Mouse (Mus musculus) intestine, embryonic 16.5 days (tissue): Measurements from ENCODE around the gene Slc38a2. TPM values are rescaled to one million over a fixed set of nuclear protein-coding genes. Genes with fewer than 3 reads are reported as not detected.

Source experiments
- ATAC-seq: fragments of 200-750 bp; cut with Nextera tagmentation; 2 replicates; pipeline ENCODE4 v1.8.0; 2017; ENCODE audit warnings: moderate TSS enrichment, moderate library complexity
- H3K27ac ChIP-seq: fragments of 300-500 bp; sonication (generic); 2 replicates; pipeline ENCODE4 v1.5.1; 2014; ENCODE audit warnings: mild to moderate bottlenecking, low read length
- H3K27me3 ChIP-seq: fragments of 300-500 bp; sonication (generic); replicated peaks from 2 replicates; pipeline ENCODE4 v1.6.1; 2014; ENCODE audit warnings: low read length, control low read depth, mixed read lengths; ENCODE audit not compliant: control insufficient read depth, insufficient read depth
- H3K36me3 ChIP-seq: fragments of 300-500 bp; sonication (generic); 2 replicates; pipeline ENCODE4 v1.6.1; 2014; ENCODE audit warnings: low read length, control low read depth; ENCODE audit not compliant: control insufficient read depth, insufficient read depth
- H3K4me1 ChIP-seq: fragments of 300-500 bp; sonication (generic); 2 replicates; pipeline ENCODE4 v1.6.1; 2014; ENCODE audit warnings: low read length, control low read depth, mixed read lengths; ENCODE audit not compliant: control insufficient read depth, insufficient read depth
- H3K4me2 ChIP-seq: fragments of 300-500 bp; sonication (generic); 2 replicates; pipeline ENCODE4 v1.6.1; 2014; ENCODE audit warnings: low read depth, low read length, control low read depth
- H3K4me3 ChIP-seq: fragments of 300-500 bp; sonication (generic); 2 replicates; pipeline ENCODE4 v1.5.1; 2014; ENCODE audit warnings: mild to moderate bottlenecking, low read length
- H3K9ac ChIP-seq: fragments of 300-500 bp; sonication (generic); 2 replicates; pipeline ENCODE4 v1.6.1; 2014; ENCODE audit warnings: low read depth, low read length
- H3K9me3 ChIP-seq: fragments of 300-500 bp; sonication (generic); 2 replicates; pipeline ENCODE4 v1.6.1; 2016; ENCODE audit warnings: low read length, control low read depth; ENCODE audit not compliant: control insufficient read depth
- WGBS: fragments of 180-500 bp; shearing (Covaris S2); extraction: QIAGEN DNeasy Blood & Tissue Kit; methylation state at CpG from one replicate; pipeline ENCODE4 v1.1.7; 2014; 5-methylcytosine and 5-hydroxymethylcytosine counted together
- polyA plus RNA-seq: library from polyadenylated mRNA; unstranded; fragments of >200 nt; fragmentation: Nextera tagmentation; extraction: Ambion mirVana; gene quantifications from 2 replicates; pipeline ENCODE4 v1.2.1, GENCODE M21; 2015

Gene Slc38a2
- polyA plus RNA-seq = 74.2 and 78.7 TPM in 2 replicates

DNA sequence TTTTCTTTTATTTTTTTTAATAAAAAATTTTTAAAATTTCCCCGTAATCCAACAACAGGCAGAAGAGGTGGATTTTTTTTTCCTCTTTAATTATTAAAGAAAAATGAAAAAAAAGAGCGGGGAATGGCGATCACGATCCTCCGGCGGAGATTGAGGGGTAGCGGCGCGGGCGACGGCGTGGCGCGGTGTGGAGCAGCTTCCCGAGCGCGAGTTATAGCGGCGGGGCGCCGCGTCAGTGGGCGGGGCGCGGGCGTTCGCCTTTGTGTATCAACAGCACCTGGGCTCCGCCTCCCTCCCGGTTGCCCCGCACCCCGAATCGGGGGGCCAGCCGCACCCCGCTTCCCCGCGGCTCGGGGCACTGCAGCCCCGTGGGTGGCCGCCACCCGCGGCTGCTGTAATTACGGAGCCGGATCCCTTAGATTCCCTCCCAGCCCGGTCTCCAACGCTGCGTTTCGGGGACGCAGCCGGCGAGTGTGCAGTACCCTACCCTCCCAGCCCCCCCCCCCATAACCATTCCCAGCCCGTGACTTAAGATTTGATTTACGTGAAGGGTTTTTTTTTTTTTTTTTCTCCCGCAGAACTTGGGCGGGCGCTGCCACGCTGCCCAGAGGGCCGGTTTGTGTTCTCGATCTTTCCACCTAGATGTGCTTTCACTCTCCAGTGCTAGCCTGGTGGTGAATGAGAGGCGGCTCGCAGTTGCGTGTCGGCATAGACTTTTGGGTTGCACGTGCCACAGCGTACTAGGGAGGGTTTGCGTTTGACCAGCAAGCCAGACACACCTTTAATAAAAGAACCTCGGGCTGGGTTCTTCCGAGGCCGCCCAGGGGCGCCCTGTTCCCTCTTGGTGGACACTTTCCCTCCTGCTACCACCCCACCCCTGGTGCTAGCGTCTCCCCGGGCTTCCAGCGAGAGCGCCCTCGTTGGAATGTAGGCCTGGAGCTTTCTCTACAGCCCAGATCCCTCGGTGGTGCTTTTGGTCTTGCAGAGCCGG, at the start of gene Slc38a2:
Gene Slc38a2 (minus strand): TSS at position 210 of the 991 bp plus-strand sequence.
- Histone ChIP-seq H3K4me1 (peaks cover 32% of the 10 kb centered on the region), H3K36me3 (peaks cover 9% of the 10 kb centered on the region; the same call in 1 of the 2 replicates), H3K4me3 (peak within 1 kb of the TSS; percentile 91), H3K9me3 (no peaks in the 10 kb centered on the region), H3K9ac (peak within 1 kb of the TSS; percentile 98), H3K27me3 (no peaks in the 10 kb centered on the region), H3K27ac (peak within 1 kb of the TSS; percentile 99), H3K4me2 (peak within 1 kb of the TSS; percentile 81)
- under 1% methylated on average over 75 of the region's 76 CpGs for WGBS
- ATAC-seq = peak; percentile 86

DNA sequence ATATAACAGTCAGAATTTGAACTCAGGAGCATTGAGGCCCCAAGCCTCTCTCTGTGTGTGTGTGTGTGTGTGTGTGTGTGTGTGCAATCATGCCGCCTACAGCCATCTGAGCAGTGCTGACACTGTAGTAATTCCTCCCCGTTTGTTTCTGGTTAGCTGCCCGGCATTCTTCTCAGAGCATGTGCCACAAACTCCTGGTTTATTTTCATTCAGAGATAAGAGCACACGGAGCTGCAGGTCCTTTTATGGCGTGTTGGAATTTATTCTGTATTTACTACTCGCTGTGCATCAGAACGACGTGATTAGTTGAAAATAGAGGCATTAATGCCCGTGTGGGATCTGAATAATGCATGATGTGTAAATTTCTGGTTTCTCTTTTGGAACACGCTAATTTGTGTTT, 49.6 kb upstream of the Slc38a2 start:
- 58% methylated on average over 10 of the region's 10 CpGs for WGBS
- no peaks in the 10 kb centered on the region for H3K27me3 ChIP-seq
- H3K4me2 ChIP-seq = peak overlapping the region; percentile 38
- H3K27ac ChIP-seq = peak overlapping the region; percentile 82
- H3K4me3 ChIP-seq = 0 out of 2 replicates have a peak overlapping the region, but pooled peaks have one; percentile 15
- no peaks in the 10 kb centered on the region for H3K36me3 ChIP-seq
- peaks cover 6% of the 10 kb centered on the region for H3K4me1 ChIP-seq
- H3K9me3 ChIP-seq = no peaks in the 10 kb centered on the region
- H3K9ac ChIP-seq = no peak overlapping the region
- ATAC-seq = peak; percentile 34

DNA sequence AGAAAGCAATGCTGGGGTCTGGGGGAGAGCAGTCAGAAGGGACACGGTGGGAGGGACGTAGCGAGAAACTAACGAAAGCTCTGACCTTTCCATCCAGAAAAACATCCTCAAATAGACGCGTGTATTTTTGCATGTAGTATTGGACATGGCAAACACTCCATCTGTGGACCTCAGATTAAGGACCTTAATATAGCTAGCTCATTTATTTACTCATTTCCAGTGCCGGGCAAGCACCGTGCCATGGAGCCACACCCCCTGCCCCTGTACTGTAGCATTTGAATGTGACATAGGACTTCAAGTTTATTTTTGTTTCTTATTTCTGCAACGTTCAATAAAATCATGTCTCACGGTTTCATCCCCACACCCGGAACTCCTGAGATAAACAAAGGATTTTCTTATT, 48.0 kb upstream of the Slc38a2 start:
- H3K4me3 ChIP-seq = no peak overlapping the region
- peaks cover 20% of the 10 kb centered on the region for H3K4me1 ChIP-seq
- H3K36me3 ChIP-seq = no peaks in the 10 kb centered on the region
- H3K27me3 ChIP-seq = no peaks in the 10 kb centered on the region
- WGBS = 86% methylated on average over 11 of the region's 11 CpGs
- H3K9ac ChIP-seq = no peak overlapping the region
- H3K4me2 ChIP-seq = no peak overlapping the region
- H3K27ac ChIP-seq = no peak overlapping the region
- H3K9me3 ChIP-seq = no peaks in the 10 kb centered on the region
- no peak for ATAC-seq

DNA sequence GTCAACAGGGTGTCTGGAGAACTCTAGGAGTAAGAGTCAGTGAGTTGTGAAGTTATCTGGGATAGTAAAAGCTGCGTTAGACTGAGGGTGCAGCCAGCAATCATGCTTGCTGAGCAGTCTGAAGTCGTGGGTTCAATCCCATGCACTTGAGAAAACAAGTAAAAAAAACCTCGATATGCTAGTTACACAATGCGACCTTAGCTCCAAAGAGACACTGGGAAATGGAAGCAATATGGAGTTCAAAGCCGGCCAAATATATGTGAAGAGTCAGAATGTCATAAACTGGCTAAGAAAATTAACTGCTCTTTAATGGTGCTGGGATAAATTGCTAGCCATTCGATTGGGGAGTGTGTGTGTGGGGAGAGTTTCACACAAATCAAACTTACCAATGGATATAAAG, 47.5 kb upstream of the Slc38a2 start:
- no peak overlapping the region for H3K27ac ChIP-seq

DNA sequence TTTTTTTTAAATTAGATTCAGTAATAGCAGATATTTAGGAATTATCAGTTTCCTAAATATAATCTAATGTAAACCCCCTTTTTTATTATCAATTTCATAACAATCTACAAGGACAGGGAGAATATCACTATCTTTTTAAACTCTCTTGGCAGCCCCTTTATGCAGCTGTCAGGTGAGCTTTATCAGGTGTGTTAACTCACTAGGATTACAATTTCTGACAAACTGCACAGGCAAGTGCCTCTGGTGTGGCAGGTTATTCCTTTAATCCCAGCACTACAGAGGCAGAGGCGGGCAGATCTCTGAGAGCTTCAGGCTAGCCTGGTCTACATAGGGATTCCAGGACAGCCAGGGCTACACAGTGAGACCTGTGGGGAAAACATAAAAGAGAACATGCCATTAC, 45.8 kb upstream of the Slc38a2 start:
- ATAC-seq = no peak
- H3K36me3 ChIP-seq = no peaks in the 10 kb centered on the region
- H3K4me3 ChIP-seq = no peak overlapping the region
- 92% methylated on average over 1 of the region's 1 CpGs for WGBS
- no peak overlapping the region for H3K27ac ChIP-seq
- H3K27me3 ChIP-seq = no peaks in the 10 kb centered on the region
- no peaks in the 10 kb centered on the region for H3K9me3 ChIP-seq
- peaks cover 20% of the 10 kb centered on the region for H3K4me1 ChIP-seq
- no peak overlapping the region for H3K9ac ChIP-seq
- H3K4me2 ChIP-seq = no peak overlapping the region

More for the DNA sequence above, 47.5 kb upstream of the Slc38a2 start:
- WGBS = 85% methylated on average over 6 of the region's 6 CpGs
- Histone ChIP-seq H3K9ac (no peak overlapping the region), H3K9me3 (no peaks in the 10 kb centered on the region), H3K27me3 (no peaks in the 10 kb centered on the region), H3K4me3 (no peak overlapping the region), H3K36me3 (no peaks in the 10 kb centered on the region), H3K4me1 (peaks cover 20% of the 10 kb centered on the region), H3K4me2 (no peak overlapping the region)
- no peak for ATAC-seq

DNA sequence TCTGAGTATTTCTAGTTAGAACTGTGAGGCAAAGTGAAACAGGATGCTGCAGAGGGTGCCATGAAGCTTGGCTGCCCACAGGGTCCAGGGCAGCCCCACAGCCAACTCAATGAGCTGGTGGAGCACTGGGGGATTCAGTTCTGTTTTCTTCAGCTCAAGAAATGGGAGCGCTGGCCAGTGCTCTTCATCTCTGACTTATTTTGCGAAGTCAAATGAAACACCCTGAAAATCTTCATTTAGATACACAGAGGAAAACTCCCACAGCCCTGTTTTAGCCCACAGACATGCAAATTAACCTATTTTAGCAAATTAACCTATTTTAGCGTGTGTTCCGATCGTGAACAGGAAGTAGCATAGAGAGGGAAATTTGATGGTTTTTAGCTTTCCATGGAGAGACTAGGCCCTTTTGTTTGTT, 45.4 kb upstream of the Slc38a2 start:
- no peak overlapping the region for H3K9ac ChIP-seq
- WGBS = 92% methylated on average over 5 of the region's 5 CpGs
- no peaks in the 10 kb centered on the region for H3K9me3 ChIP-seq
- H3K4me3 ChIP-seq = no peak overlapping the region
- no peak for ATAC-seq
- peaks cover 20% of the 10 kb centered on the region for H3K4me1 ChIP-seq
- H3K36me3 ChIP-seq = no peaks in the 10 kb centered on the region
- H3K27ac ChIP-seq = no peak overlapping the region
- H3K27me3 ChIP-seq = no peaks in the 10 kb centered on the region
- H3K4me2 ChIP-seq = no peak overlapping the region

DNA sequence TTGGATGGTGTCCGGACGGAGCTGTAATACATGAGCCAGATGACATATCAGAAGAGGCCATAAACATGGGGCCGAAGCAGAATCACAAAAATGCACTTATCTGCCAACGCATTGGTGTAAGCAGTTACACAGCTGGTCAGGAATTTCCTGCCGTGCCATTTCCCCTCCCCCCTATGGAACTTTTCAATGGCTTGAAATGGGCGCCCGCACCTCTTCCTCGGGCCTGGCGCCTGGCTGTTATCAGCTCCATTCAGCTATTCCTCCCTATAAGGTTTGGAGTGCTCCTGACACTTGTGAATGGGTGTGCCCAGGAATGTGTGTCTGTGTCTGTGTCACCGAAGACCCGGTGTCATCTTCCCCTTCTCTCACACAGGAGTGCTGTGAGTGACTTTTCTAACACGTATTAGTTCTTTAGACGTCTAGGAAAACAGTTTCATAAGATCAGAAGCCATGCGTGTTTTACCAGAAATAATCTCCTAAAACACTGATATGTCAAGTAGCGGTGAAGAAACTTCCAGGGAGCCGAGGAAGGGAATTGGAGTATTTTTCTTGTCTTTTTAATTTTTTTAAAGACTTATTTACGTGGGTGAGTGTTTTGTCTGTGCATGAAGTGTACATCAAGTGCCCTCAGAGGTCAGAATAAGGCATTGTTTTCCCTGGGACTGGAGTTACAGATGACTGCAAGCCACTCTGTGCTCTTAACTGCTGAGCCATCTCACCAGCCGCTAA, 44.8 kb upstream of the Slc38a2 start:
- Histone ChIP-seq H3K4me3 (no peak overlapping the region), H3K4me2 (no peak overlapping the region), H3K9me3 (no peaks in the 10 kb centered on the region), H3K27me3 (no peaks in the 10 kb centered on the region), H3K27ac (no peak overlapping the region), H3K4me1 (peaks cover 18% of the 10 kb centered on the region), H3K9ac (no peak overlapping the region), H3K36me3 (no peaks in the 10 kb centered on the region)
- WGBS = 59% methylated on average over 18 of the region's 18 CpGs
- ATAC-seq = 0 out of 2 replicates have a peak, but pooled peaks have one; percentile 11

DNA sequence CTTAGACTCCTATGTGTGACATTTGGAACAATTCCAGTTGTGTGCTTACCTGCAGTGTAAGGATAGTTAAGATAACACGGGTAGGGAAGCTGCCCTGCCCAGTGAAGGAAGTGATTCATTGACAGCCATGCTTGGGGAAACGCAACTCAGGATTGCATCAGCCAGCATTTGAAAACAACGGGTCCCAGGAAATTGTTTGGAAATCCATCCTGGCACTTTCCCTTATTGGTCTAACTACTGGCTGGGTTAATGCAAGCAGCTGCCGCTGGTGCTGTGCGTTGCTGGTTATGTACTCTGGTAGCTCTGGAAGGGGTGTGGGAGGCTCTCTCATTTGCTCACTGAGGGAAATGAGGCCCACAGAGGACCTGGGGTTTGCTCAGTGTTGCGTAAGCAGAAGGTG, 43.7 kb upstream of the Slc38a2 start:
- H3K27ac ChIP-seq = peak overlapping the region; percentile 53
- no peaks in the 10 kb centered on the region for H3K9me3 ChIP-seq
- no peak overlapping the region for H3K4me2 ChIP-seq
- no peaks in the 10 kb centered on the region for H3K36me3 ChIP-seq
- H3K9ac ChIP-seq = no peak overlapping the region; the same call in 1 of the 2 replicates
- WGBS = 53% methylated on average over 6 of the region's 6 CpGs
- ATAC-seq = peak; percentile 90
- H3K27me3 ChIP-seq = no peaks in the 10 kb centered on the region
- H3K4me3 ChIP-seq = no peak overlapping the region
- H3K4me1 ChIP-seq = peaks cover 16% of the 10 kb centered on the region

DNA sequence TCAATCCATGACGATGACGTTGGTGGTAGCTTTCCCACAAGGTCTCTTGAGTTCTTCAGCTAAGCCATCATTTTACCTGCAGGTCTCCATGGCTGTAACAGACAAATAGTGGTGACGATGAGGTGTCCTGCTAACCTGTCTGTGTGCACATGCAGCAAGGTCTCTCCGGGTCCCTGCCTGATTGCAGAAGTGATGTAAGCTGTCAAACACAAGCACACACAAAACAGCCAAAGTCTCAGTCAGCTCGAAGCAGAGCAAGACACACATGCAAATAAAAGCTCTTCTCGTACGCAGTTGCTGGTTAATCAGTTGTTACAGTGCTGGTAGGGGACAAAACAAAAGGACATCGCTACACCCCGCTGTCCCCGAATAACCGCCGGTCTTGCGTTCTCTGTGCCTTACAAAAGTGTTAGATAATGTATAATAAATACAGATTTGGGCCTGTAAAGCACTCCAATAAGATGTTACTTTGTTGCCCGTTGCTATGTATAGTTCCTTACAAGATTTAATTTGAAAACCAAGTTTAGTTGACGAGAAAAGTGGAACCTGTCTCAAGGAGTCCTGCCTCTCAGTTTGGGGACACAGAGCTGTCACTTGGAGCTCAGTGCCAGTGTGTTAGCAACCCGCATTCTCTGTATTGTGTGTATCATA, 43.2 kb upstream of the Slc38a2 start:
- H3K4me1 ChIP-seq = peaks cover 16% of the 10 kb centered on the region
- no peak overlapping the region for H3K4me3 ChIP-seq
- 79% methylated on average over 16 of the region's 16 CpGs for WGBS
- no peak overlapping the region; the same call in 1 of the 2 replicates for H3K9ac ChIP-seq
- H3K4me2 ChIP-seq = no peak overlapping the region
- no peaks in the 10 kb centered on the region for H3K9me3 ChIP-seq
- H3K27ac ChIP-seq = peak overlapping the region; percentile 53
- peak; percentile 40 for ATAC-seq
- no peaks in the 10 kb centered on the region for H3K27me3 ChIP-seq
- no peaks in the 10 kb centered on the region for H3K36me3 ChIP-seq
